Mouse (Mus musculus): Measurements from ENCODE around the gene Art1.

DNA sequence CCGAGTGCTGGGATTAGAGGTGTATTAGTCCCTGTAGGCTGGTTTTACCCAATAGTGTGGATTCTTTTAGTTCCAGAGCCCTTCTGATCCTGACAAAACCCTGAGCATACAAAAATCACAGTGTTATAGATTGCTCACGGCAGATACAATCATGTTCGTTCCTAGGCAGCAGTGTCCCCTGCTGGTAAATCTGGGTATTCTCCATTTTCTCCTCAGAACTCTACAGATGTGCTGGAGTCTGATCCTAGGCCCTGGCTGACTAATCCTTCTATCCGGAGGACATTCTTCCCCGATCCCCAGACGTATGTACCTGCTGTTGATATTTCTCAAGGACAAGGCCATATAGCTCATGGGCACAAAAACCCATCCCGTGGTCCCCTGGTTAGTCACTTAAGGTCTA, 23.0 kb upstream of the Art1 start:
- peak; percentile 68 for TF ChIP-seq CTCF (IDR thresholded peaks at IDR 0.05; ENCODE audit: extremely low read depth, insufficient read depth, low read length)
- no peak for TF ChIP-seq POLR2A (IDR thresholded peaks at IDR 0.05; ENCODE audit: extremely low read depth, insufficient read depth, low read length)
